Mouse (Mus musculus) C2C12 (cell line): ENCODE measurements around the gene Cyp2d26. TPM values are rescaled to one million over a fixed set of nuclear protein-coding genes. Genes with fewer than 3 reads are reported as not detected.

Source experiments
- H3K27me3 ChIP-seq: one replicate; pipeline ENCODE4 v1.6.1; 2011; ENCODE audit not compliant: control insufficient read depth, insufficient read depth, insufficient read length
- H3K36me3 ChIP-seq: one replicate; pipeline ENCODE4 v1.6.1; 2011; ENCODE audit not compliant: control insufficient read depth, insufficient read depth
- H3K4me3 ChIP-seq: one replicate; pipeline ENCODE4 v1.5.1; 2011; ENCODE audit warnings: mild to moderate bottlenecking, control low read depth; ENCODE audit not compliant: poor library complexity, insufficient read depth, severe bottlenecking
- H3K79me2 ChIP-seq: one replicate; pipeline ENCODE4 v1.6.1; 2011; ENCODE audit not compliant: control insufficient read depth, insufficient read depth
- H3K79me3 ChIP-seq: one replicate; pipeline ENCODE4 v1.6.1; 2011; ENCODE audit warnings: low read depth, control low read depth
- H3ac ChIP-seq: one replicate; pipeline ENCODE3; 2011; ENCODE audit warnings: low read depth; ENCODE audit not compliant: control insufficient read depth, insufficient read length
- CEBPB ChIP-seq: IDR thresholded peaks from one replicate; pipeline ENCODE4 v1.6.1; 2011; ENCODE audit warnings: low read depth, mild to moderate bottlenecking, control low read depth, moderate library complexity
- CTCF ChIP-seq: IDR thresholded peaks from one replicate; pipeline ENCODE4 v1.5.1; 2011; ENCODE audit not compliant: control insufficient read depth, insufficient read depth, insufficient read length
- FOSL1 ChIP-seq: IDR thresholded peaks from one replicate; pipeline ENCODE4 v1.8.0; 2011; ENCODE audit warnings: mild to moderate bottlenecking, low read length; ENCODE audit not compliant: poor library complexity, insufficient read depth, severe bottlenecking
- MAX ChIP-seq: IDR thresholded peaks from one replicate; pipeline ENCODE4 v1.6.1; 2011; ENCODE audit warnings: mild to moderate bottlenecking, control low read depth
- MYOD1 ChIP-seq: IDR thresholded peaks from one replicate; pipeline ENCODE4 v1.6.1; 2011; ENCODE audit warnings: low read depth; ENCODE audit not compliant: control insufficient read depth, insufficient read length
- MYOG ChIP-seq: IDR thresholded peaks from one replicate; pipeline ENCODE4 v1.6.1; 2011; ENCODE audit not compliant: control insufficient read depth, insufficient read length; ENCODE audit errors: extremely low read depth
- USF1 ChIP-seq: IDR thresholded peaks from one replicate; pipeline ENCODE4 v1.6.1; 2011; ENCODE audit warnings: low read depth, mild to moderate bottlenecking, control low read depth, moderate library complexity
- long read RNA-seq, 2 experiments: library from polyadenylated mRNA; unstranded; transcript quantifications; one replicate each; pipeline ENCODE4 v2.0.0; 2019 to 2020
- polyA plus RNA-seq: library from polyadenylated mRNA; unstranded; fragments of >200 nt; fragmentation: generic; extraction: Trizol; gene quantifications from one replicate; pipeline ENCODE4 v1.2.1, GENCODE M21; 2012; ENCODE audit warnings: missing spikeins

The Cyp2d26 gene
- not detected for polyA plus RNA-seq
- long read RNA-seq, experiment 1, result 0 reads
- long read RNA-seq, experiment 2, result 0 reads

DNA sequence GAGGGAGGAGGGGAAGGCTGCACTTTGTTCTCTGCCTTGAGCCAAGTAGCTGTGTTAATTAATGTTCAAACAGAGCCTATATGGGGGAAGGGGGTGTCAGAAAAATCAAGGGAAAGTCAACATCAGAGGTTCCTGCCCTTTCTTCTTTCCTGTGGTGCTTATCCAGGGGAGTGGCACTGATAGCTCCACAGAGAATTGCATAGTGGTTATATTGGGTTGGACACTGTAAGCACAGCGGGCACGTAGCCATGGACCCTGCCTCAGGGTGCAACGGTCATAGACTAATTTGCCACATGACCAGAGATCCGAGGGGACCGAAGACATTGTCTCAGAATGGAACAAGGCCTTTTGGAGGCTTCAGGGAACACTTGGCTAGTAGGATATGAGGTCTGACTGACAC, at the start of gene Cyp2d26:
Cyp2d26 (minus strand) TSS at position 18 of the 400 bp plus-strand sequence.
- Histone ChIP-seq H3ac (no peak within 1 kb of the TSS), H3K4me3 (no peak within 1 kb of the TSS), H3K36me3 (no peaks in the 10 kb centered on the region), H3K27me3 (no peaks in the 10 kb centered on the region), H3K79me3 (no peaks in the 10 kb centered on the region), H3K79me2 (no peaks in the 10 kb centered on the region)
- TF ChIP-seq MYOD1 (no peak), CTCF (no peak), CEBPB (no peak), MAX (no peak), MYOG (no peak), FOSL1 (no peak), USF1 (no peak)

GRCm38 (mm10) chr15:82839146-82839545, 45.1 kb upstream of the Cyp2d26 start:
- no peak overlapping the region for H3K4me3 ChIP-seq
- H3K79me3 ChIP-seq, result peaks cover 14% of the 10 kb centered on the region
- peaks cover 39% of the 10 kb centered on the region for H3K36me3 ChIP-seq
- no peaks in the 10 kb centered on the region for H3K27me3 ChIP-seq
- no peak for TF ChIP-seq MYOG
- TF ChIP-seq CEBPB, result no peak
- TF ChIP-seq CTCF, result no peak
- TF ChIP-seq MAX, result no peak
- TF ChIP-seq USF1, result no peak
- no peak for TF ChIP-seq MYOD1
- no peak for TF ChIP-seq FOSL1
- no peak overlapping the region for H3ac ChIP-seq
- peaks cover 24% of the 10 kb centered on the region for H3K79me2 ChIP-seq

DNA sequence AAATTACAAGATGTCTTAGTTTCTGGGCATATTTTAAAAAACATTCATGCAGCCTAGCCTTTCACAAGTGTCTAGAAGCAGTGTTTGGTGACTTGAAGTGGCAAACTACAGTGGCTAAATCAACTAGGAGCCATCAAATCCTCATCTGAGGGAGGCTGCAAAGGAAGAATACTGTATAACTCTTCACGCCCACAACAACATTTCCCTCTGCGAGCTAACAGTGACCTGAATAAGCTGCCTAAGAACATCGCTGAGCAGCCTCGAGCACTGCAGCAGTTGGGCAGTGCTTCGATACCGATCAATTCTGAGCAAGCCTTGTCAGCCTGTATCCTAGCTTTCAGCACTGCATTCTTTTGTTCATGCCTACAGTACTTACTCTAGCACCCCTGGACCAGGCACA, 35.8 kb upstream of the Cyp2d26 start:
- H3K79me2 ChIP-seq, result peaks cover 41% of the 10 kb centered on the region
- no peak overlapping the region for H3K4me3 ChIP-seq
- H3K36me3 ChIP-seq, result peaks cover 6% of the 10 kb centered on the region
- H3K27me3 ChIP-seq, result no peaks in the 10 kb centered on the region
- H3ac ChIP-seq, result no peak overlapping the region
- TF ChIP-seq CTCF (no peak), USF1 (no peak), MYOD1 (no peak), MAX (no peak), MYOG (no peak), FOSL1 (no peak), CEBPB (no peak)
- peaks cover 4% of the 10 kb centered on the region for H3K79me3 ChIP-seq

- Histone ChIP-seq H3K27me3 (no peaks in the 10 kb centered on the region), H3K4me3 (no peak overlapping the region), H3K79me2 (peaks cover 35% of the 10 kb centered on the region), H3K36me3 (peaks cover 36% of the 10 kb centered on the region), H3K79me3 (no peaks in the 10 kb centered on the region), H3ac (no peak overlapping the region)
- TF ChIP-seq MYOG (no peak), MAX (no peak), USF1 (no peak), FOSL1 (no peak)
These were observed 31.8 kb upstream of the Cyp2d26 start for GRCm38 (mm10) chr15:82825866-82826265.

DNA sequence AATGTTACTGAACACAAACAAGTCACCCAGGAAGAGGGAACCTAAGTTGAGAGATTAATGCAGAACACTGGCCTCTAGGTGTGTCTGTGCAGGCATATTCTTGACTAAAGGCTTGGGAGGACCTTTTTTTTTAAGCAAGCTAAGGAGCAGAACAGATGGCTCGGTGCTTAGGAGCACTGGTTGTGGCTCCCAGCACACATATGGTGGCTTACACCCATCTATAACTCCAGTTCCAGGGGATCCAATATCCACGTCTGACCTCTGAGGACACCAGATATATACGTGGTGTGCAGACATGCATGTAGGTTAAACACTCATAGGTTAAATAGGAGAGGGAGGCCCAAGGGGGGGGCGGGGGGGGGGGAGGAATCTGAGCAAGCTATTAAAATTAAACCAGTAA, 28.3 kb upstream of the Cyp2d26 start:
- peaks cover 10% of the 10 kb centered on the region for H3K79me2 ChIP-seq
- no peak overlapping the region for H3ac ChIP-seq
- TF ChIP-seq MYOD1 (no peak), MAX (no peak), USF1 (no peak), MYOG (no peak)
- no peaks in the 10 kb centered on the region for H3K27me3 ChIP-seq
- no peak overlapping the region for H3K4me3 ChIP-seq
- peaks cover 43% of the 10 kb centered on the region for H3K36me3 ChIP-seq
- no peaks in the 10 kb centered on the region for H3K79me3 ChIP-seq

GRCm38 (mm10) chr15:82821657-82822056, 27.6 kb upstream of the Cyp2d26 start:
- H3K27me3 ChIP-seq, result no peaks in the 10 kb centered on the region
- no peaks in the 10 kb centered on the region for H3K79me3 ChIP-seq
- H3K36me3 ChIP-seq, result peaks cover 43% of the 10 kb centered on the region
- peaks cover 3% of the 10 kb centered on the region for H3K79me2 ChIP-seq
- H3K4me3 ChIP-seq, result no peak overlapping the region
- TF ChIP-seq CTCF, result no peak
- TF ChIP-seq MAX, result no peak
- no peak for TF ChIP-seq MYOG
- TF ChIP-seq FOSL1, result no peak
- TF ChIP-seq USF1, result no peak
- no peak for TF ChIP-seq CEBPB
- no peak for TF ChIP-seq MYOD1
- H3ac ChIP-seq, result no peak overlapping the region
